Mouse (Mus musculus): Measurements from ENCODE around the gene Ptpn4.

GRCm38 (mm10) chr1:119637188-119638023 is 200.0 kb downstream of the Ptpn4 start:
- no peak for TF ChIP-seq CTCF (IDR thresholded peaks at IDR 0.05; ENCODE audit: control insufficient read depth, insufficient read depth, insufficient replicate concordance, low read depth, low read length)
- TF ChIP-seq POLR2A (IDR thresholded peaks at IDR 0.05; ENCODE audit: control insufficient read depth, low read depth, low read length): no peak
